Mouse (Mus musculus): ENCODE results near the gene Bach2.

DNA sequence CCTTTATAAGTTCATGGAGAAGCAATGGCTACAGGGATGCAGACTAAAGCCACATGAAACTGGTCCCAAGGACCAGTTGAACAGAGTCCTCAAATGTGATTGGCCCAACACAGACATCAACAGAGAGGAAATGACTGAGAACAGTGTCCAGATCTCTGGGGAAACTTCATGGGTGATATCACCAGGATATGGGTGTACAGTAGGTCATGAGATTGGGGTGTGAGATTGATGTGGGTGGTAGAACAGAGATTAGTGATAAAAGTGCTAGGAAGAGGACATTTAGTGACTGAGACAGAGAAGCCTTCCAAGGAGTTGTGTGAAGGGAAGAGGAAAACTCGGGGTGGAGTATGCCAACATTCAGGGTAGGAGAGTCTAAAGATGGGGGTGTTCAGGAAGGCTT is 29.4 kb downstream of the Bach2 start:
- no peak for TF ChIP-seq CTCF (conservative IDR thresholded peaks at IDR 0.05; ENCODE audit: low read length)
- TF ChIP-seq POU5F1 (IDR thresholded peaks at IDR 0.05; ENCODE audit: borderline replicate concordance, low read length): no peak
- no peak for TF ChIP-seq NANOG (IDR thresholded peaks at IDR 0.05; ENCODE audit: borderline replicate concordance, low read length)

All from E14TG2a.4 (cell line).